Mouse (Mus musculus) liver, postnatal 0 days (tissue): ENCODE measurements around the gene Sept1. TPM values are rescaled to one million over a fixed set of nuclear protein-coding genes. Genes with fewer than 3 reads are reported as not detected.

Experiments
- ATAC-seq: fragments of 200-750 bp; cut with Nextera tagmentation; 2 replicates; pipeline ENCODE4 v1.8.0; 2017; ENCODE audit warnings: mild to moderate bottlenecking, moderate library complexity
- DNase-seq: peaks from one replicate; pipeline ENCODE4 v3.0.0-alpha.2; 2016
- H3K27ac ChIP-seq: fragments of 300-500 bp; sonication (generic); 2 replicates; pipeline ENCODE4 v1.5.1; 2014; ENCODE audit warnings: antibody characterized with exemption, moderate library complexity, mild to moderate bottlenecking, low read depth
- H3K27me3 ChIP-seq: fragments of 300-500 bp; sonication (generic); 2 replicates; pipeline ENCODE4 v1.6.1; 2014; ENCODE audit warnings: low read length, control low read depth, mixed read lengths; ENCODE audit not compliant: insufficient read depth
- H3K36me3 ChIP-seq: fragments of 300-500 bp; sonication (generic); replicated peaks from 2 replicates; pipeline ENCODE4 v1.6.1; 2014; ENCODE audit warnings: mild to moderate bottlenecking, control low read depth, low read length, moderate library complexity, mixed read lengths; ENCODE audit not compliant: insufficient read depth
- H3K4me1 ChIP-seq: fragments of 300-500 bp; sonication (generic); 2 replicates; pipeline ENCODE4 v1.6.1; 2014; ENCODE audit warnings: antibody characterized with exemption, mild to moderate bottlenecking, control low read depth; ENCODE audit not compliant: insufficient read depth
- H3K4me2 ChIP-seq: fragments of 300-500 bp; sonication (generic); 2 replicates; pipeline ENCODE4 v1.6.1; 2014; ENCODE audit warnings: low read depth, mild to moderate bottlenecking, low read length, moderate library complexity, mixed read lengths
- H3K4me3 ChIP-seq: fragments of 300-500 bp; sonication (generic); 2 replicates; pipeline ENCODE4 v1.5.1; 2014; ENCODE audit warnings: low read depth, low read length
- H3K9ac ChIP-seq: fragments of 300-500 bp; sonication (generic); replicated peaks from 2 replicates; pipeline ENCODE4 v1.6.1; 2014; ENCODE audit warnings: mild to moderate bottlenecking, moderate library complexity
- H3K9me3 ChIP-seq: fragments of 300-500 bp; sonication (generic); 2 replicates; pipeline ENCODE4 v1.6.1; 2016; ENCODE audit warnings: mild to moderate bottlenecking, control low read depth, low read length, mixed read lengths
- CTCF ChIP-seq: sonication (generic); IDR thresholded peaks from 2 replicates; pipeline ENCODE4 v1.5.1; 2016; ENCODE audit warnings: antibody characterized with exemption, low read depth
- EP300 ChIP-seq: IDR thresholded peaks from 2 replicates; pipeline ENCODE4 v1.6.1; 2016; ENCODE audit warnings: antibody characterized with exemption, low read depth, mild to moderate bottlenecking
- WGBS: fragments of 180-500 bp; shearing (Covaris S2); extraction: QIAGEN DNeasy Blood & Tissue Kit; methylation state at CpG from one replicate; pipeline ENCODE4 v1.1.7; 2014; ENCODE audit not compliant: insufficient replicate concordance; 5-methylcytosine and 5-hydroxymethylcytosine counted together
- polyA plus RNA-seq: library from polyadenylated mRNA; unstranded; fragments of >200 nt; fragmentation: Nextera tagmentation; extraction: Ambion mirVana; gene quantifications from 2 replicates; pipeline ENCODE4 v1.2.1, GENCODE M21; 2015

Gene Sept1
- polyA plus RNA-seq, 1 experiment from 2014 or later, result 16.7 TPM

DNA sequence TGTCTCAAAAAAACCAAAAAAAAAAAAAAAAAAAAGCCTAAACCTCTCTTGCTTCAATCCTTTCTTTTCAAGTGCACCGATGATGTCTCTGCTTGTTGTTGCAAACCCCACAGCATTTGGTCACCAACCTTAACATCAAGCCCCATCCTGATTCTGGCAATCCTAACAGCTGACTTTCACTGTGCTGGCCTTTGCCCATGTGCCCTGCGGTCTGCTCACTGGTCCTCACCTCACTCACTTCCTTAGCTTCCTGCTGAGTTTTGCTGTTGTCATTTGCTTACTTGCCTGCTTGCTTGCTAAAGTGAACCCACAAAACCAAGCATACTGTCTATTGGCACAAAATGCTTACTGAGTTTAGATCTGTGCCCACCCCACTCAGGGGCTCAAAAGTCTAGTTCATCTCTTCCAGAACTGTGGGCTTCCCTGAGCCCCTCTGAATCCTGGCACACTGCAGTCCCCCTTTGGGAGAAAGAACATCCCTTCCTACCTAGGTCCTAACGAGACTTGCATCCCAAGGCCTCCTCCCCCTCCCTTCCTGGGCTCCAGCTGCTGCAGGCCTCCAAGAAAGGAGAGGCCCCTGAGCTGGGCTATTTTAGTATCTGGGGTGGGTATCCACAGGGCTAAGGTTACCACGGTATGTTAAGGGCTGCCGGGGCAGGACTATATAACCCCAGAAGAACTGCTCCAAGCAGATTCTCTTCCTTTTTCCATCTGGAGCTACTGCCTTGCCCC is 21.8 kb downstream of the Sept1 start:
- no peaks in the 10 kb centered on the region for H3K27me3 ChIP-seq
- no peak overlapping the region for H3K4me3 ChIP-seq
- no peak overlapping the region for H3K27ac ChIP-seq
- H3K4me1 ChIP-seq, result peaks cover 36% of the 10 kb centered on the region
- DNase-seq (no peak), ATAC-seq (no peak)
- peaks cover 9% of the 10 kb centered on the region; the same call in 1 of the 2 replicates for H3K36me3 ChIP-seq
- no peak for TF ChIP-seq CTCF
- no peak for TF ChIP-seq EP300
- no peaks in the 10 kb centered on the region for H3K9me3 ChIP-seq
- H3K4me2 ChIP-seq, result no peak overlapping the region
- WGBS, result 60% methylated on average over 5 of the region's 5 CpGs
- H3K9ac ChIP-seq, result no peak overlapping the region

DNA sequence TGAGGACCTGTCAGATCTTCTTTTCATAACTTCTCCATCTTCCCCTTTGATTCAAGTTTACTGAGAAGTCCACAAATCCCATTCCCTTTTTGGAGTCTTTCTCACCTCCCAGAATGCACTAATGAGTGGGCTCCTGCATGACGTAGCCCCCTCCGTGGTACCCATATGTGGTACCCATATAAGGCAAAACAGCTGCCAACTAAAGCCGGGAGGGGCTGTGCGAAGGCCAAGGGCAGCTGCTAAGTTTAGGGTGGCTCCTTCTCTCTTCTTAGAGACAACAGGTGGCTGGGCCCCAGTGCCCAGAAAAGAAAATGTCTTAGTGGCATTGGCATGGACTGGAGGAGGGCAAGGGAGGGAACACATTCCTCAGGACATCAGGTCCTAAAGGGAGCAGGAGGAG is 22.7 kb downstream of the Sept1 start:
- Histone ChIP-seq H3K4me1 (peaks cover 35% of the 10 kb centered on the region), H3K9ac (peak overlapping the region; percentile 52; the same call in 1 of the 2 replicates), H3K27ac (peak overlapping the region; percentile 84), H3K4me2 (peak overlapping the region; percentile 79), H3K4me3 (peak overlapping the region; percentile 67; the same call in 1 of the 2 replicates), H3K36me3 (peaks cover 9% of the 10 kb centered on the region; the same call in 1 of the 2 replicates), H3K9me3 (no peaks in the 10 kb centered on the region), H3K27me3 (no peaks in the 10 kb centered on the region)
- DNase-seq (no peak), ATAC-seq (no peak)
- 82% methylated on average over 4 of the region's 4 CpGs for WGBS
- TF ChIP-seq CTCF (no peak), EP300 (no peak)

DNA sequence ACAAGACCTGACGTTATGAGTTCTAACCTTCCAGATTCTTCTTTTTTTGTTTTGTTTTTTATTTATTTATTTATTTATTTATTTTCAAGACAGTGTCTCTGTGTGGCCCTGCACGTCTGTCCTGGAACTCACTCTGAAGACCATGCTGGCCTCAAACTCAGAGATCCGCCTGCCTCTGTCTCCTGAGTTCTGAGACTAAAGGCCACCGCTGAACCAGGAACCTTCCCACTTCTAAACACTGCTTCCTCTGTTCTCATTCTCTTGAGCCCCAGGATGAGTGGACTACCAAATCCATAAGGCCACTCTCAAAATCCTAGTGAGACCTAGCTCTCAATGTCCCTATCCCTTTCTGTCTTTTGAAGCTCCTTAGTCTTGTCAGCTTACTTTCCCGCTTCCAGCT is 23.1 kb downstream of the Sept1 start:
- peak overlapping the region; percentile 84 for H3K27ac ChIP-seq
- peak overlapping the region; percentile 79 for H3K4me2 ChIP-seq
- DNase-seq (no peak), ATAC-seq (no peak)
- H3K27me3 ChIP-seq, result no peaks in the 10 kb centered on the region
- 72% methylated on average over 5 of the region's 5 CpGs for WGBS
- H3K9ac ChIP-seq, result peak overlapping the region; percentile 52
- no peaks in the 10 kb centered on the region for H3K9me3 ChIP-seq
- peaks cover 33% of the 10 kb centered on the region for H3K4me1 ChIP-seq
- TF ChIP-seq EP300 (no peak), CTCF (no peak)
- H3K36me3 ChIP-seq, result peaks cover 8% of the 10 kb centered on the region; the same call in 1 of the 2 replicates
- peak overlapping the region; percentile 67 for H3K4me3 ChIP-seq

DNA sequence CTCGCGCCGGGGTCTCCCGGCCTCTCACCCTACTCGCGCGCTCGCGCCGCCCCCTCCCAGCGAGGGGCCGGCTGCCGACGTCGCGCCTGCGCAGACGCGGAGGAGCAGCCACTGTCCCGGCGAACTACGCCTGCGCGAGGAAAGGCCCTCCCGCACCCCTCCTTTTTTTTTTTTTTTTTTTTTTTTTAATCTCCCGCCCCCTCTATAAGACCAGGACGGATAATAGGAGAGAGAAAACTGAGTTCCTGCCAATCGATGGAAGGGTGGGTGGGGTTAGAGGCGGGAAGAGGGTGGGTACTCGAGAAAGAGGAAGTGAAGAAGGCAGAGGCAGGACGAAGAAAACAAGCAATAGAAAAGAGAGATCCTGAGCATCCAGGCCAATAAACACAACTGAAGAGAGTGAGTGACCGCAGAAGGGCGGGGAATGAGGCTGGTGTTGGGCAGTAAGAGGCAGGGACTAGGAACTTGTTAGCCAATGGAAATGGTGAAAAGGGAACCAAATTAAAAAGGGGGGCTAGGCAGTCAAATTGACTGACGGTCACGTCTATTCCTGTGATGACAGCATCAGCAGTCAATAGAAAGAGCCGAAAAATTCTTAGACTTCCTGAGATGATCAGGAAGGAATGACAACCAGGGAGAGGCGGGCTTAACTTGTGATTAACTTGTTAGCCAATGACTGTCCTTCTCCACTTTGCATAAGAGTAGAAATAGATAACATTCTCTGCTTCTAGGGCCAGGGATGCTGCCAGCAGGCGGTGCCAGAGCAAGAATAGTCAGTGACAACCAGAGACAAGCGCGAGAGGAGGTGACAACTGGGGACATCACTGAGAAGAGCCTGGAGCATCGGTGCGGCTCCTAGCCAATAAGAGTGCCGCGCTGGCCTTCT is 24.1 kb downstream of the Sept1 start, which contains the start of gene Mylpf:
Gene Mylpf, plus strand, starts transcription at position 338 of the 886 bp plus-strand sequence.
- Histone ChIP-seq H3K9me3 (no peaks in the 10 kb centered on the region), H3K4me2 (peak within 1 kb of the TSS; percentile 79), H3K9ac (peak within 1 kb of the TSS; percentile 91), H3K36me3 (peaks cover 4% of the 10 kb centered on the region; the same call in 1 of the 2 replicates), H3K27me3 (no peaks in the 10 kb centered on the region), H3K27ac (peak within 1 kb of the TSS; percentile 84), H3K4me1 (peaks cover 32% of the 10 kb centered on the region), H3K4me3 (peak within 1 kb of the TSS; percentile 67)
- WGBS, result under 1% methylated on average over 36 of the region's 44 CpGs
- ATAC-seq (peak; percentile 91), DNase-seq (peak; percentile 94)
- TF ChIP-seq EP300, result peak; percentile 68; the same call in 1 of the 2 replicates
- peak; percentile 94 for TF ChIP-seq CTCF

DNA sequence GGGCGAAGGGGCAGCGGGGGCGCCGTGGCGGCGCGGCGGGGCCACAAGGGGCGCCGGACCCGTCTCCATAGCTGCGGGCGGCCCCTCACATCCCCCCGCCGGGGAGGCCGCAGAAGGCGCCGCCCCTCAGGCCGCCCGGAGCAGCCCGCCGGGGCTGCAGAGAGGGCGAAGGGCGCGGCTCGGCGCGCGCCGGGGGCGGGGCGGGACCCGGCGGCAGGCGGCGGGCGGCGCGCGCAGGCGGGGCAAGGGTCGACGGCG is 24.7 kb downstream of the Sept1 start, which contains the start of gene Tbc1d10b:
Gene Tbc1d10b, minus strand, starts transcription at position 174 of the 258 bp plus-strand sequence.
- peak within 1 kb of the TSS; percentile 84 for H3K27ac ChIP-seq
- no peaks in the 10 kb centered on the region for H3K9me3 ChIP-seq
- ATAC-seq (peak; percentile 40), DNase-seq (no peak)
- TF ChIP-seq CTCF (no peak), EP300 (no peak)
- H3K27me3 ChIP-seq, result no peaks in the 10 kb centered on the region
- H3K4me3 ChIP-seq, result peak within 1 kb of the TSS; percentile 67
- H3K9ac ChIP-seq, result peak within 1 kb of the TSS; percentile 91
- H3K36me3 ChIP-seq, result peaks cover 10% of the 10 kb centered on the region
- H3K4me1 ChIP-seq, result peaks cover 32% of the 10 kb centered on the region
- WGBS, result 0% methylated on average over 16 of the region's 44 CpGs
- peak within 1 kb of the TSS; percentile 79 for H3K4me2 ChIP-seq
